Mouse (Mus musculus): ENCODE results near the gene Rap1gap.

GRCm38 (mm10) chr4:137695300-137695699, 30.8 kb downstream of the Rap1gap start:
- TF ChIP-seq CTCF (IDR thresholded peaks at IDR 0.05; ENCODE audit: borderline replicate concordance, extremely low read depth, insufficient read depth, insufficient read length) (no peak), POLR2A (IDR thresholded peaks at IDR 0.05; ENCODE audit: borderline replicate concordance, extremely low read depth, insufficient read depth, insufficient read length, poor library complexity, severe bottlenecking) (no peak)
